Mouse (Mus musculus) thymus, postnatal 0 days (tissue): ENCODE measurements around the gene Cdt1. TPM values are rescaled to one million over a fixed set of nuclear protein-coding genes. Genes with fewer than 3 reads are reported as not detected.
A peak's percentile ranks its signal among the peaks of the same experiment; 100 is the strongest.
"Not testable (repeated sequence)": the region's sequence is repeated elsewhere in the genome, so short reads cannot be mapped to it uniquely, and the experiment has no call there.

Experiments used
- DNase-seq: peaks from one replicate; pipeline ENCODE4 v3.0.0-alpha.2; 2015; ENCODE audit warnings: low spot score
- polyA plus RNA-seq: library from polyadenylated mRNA; unstranded; fragments of >200 nt; fragmentation: Nextera tagmentation; extraction: Ambion mirVana; gene quantifications from 2 replicates; pipeline ENCODE4 v1.2.1, GENCODE M21; 2015

The Cdt1 gene
- polyA plus RNA-seq, 1 experiment from 2014 or later, result 50.6 TPM

- not testable (repeated sequence) for DNase-seq
These were observed 5.4 kb downstream of the Cdt1 start for GRCm38 (mm10) chr8:122573176-122573575.

GRCm38 (mm10) chr8:122573577-122573976, 5.8 kb downstream of the Cdt1 start:
- DNase-seq, result no peak

GRCm38 (mm10) chr8:122574264-122574663, 6.4 kb downstream of the Cdt1 start:
- DNase-seq, result no peak

GRCm38 (mm10) chr8:122574667-122575251, 6.9 kb downstream of the Cdt1 start:
- no peak for DNase-seq

GRCm38 (mm10) chr8:122575286-122575685, 7.5 kb downstream of the Cdt1 start:
- DNase-seq, result no peak

GRCm38 (mm10) chr8:122575735-122576647, 8.2 kb downstream of the Cdt1 start:
- DNase-seq, result no peak

- DNase-seq, result peak; percentile 95
These were observed 8.8 kb downstream of the Cdt1 start, which contains the start of gene Aprt for GRCm38 (mm10) chr8:122576648-122577022. Aprt (minus strand) TSS chr8:122576909.

GRCm38 (mm10) chr8:122577116-122577515, 9.3 kb downstream of the Cdt1 start:
- no peak for DNase-seq

- DNase-seq, result no peak
These were observed 11.4 kb downstream of the Cdt1 start for GRCm38 (mm10) chr8:122579196-122579595.

- no peak for DNase-seq
These were observed 13.1 kb downstream of the Cdt1 start for GRCm38 (mm10) chr8:122580926-122581325.

GRCm38 (mm10) chr8:122584981-122585380, 17.2 kb downstream of the Cdt1 start:
- DNase-seq, result no peak

- no peak for DNase-seq
These were observed 17.6 kb downstream of the Cdt1 start for GRCm38 (mm10) chr8:122585411-122585891.

GRCm38 (mm10) chr8:122586171-122586570, 18.4 kb downstream of the Cdt1 start:
- DNase-seq, result no peak

- no peak for DNase-seq
These were observed 18.9 kb downstream of the Cdt1 start for GRCm38 (mm10) chr8:122586749-122587148.

- no peak for DNase-seq
These were observed 25.4 kb downstream of the Cdt1 start for GRCm38 (mm10) chr8:122593240-122593639.

GRCm38 (mm10) chr8:122593783-122594507, 26.1 kb downstream of the Cdt1 start:
- no peak for DNase-seq

- DNase-seq, result peak; percentile 57
These were observed 28.2 kb downstream of the Cdt1 start for GRCm38 (mm10) chr8:122596031-122596430.

- DNase-seq, result no peak
These were observed 32.9 kb downstream of the Cdt1 start for GRCm38 (mm10) chr8:122600666-122601065.

GRCm38 (mm10) chr8:122604640-122605039, 36.8 kb downstream of the Cdt1 start:
- DNase-seq, result no peak

GRCm38 (mm10) chr8:122605367-122605766, 37.6 kb downstream of the Cdt1 start:
- no peak for DNase-seq

- DNase-seq, result no peak
These were observed 39.0 kb downstream of the Cdt1 start for GRCm38 (mm10) chr8:122606810-122607209.

GRCm38 (mm10) chr8:122610209-122610608, 42.4 kb downstream of the Cdt1 start:
- no peak for DNase-seq
